Mouse (Mus musculus): Measurements from ENCODE around the gene Stk32c. TPM values are rescaled to one million over a fixed set of nuclear protein-coding genes. Genes with fewer than 3 reads are reported as not detected.

The Stk32c gene
- total and polyA plus RNA-seq, 3 experiments = 0.21 TPM; not detected in 2

DNA sequence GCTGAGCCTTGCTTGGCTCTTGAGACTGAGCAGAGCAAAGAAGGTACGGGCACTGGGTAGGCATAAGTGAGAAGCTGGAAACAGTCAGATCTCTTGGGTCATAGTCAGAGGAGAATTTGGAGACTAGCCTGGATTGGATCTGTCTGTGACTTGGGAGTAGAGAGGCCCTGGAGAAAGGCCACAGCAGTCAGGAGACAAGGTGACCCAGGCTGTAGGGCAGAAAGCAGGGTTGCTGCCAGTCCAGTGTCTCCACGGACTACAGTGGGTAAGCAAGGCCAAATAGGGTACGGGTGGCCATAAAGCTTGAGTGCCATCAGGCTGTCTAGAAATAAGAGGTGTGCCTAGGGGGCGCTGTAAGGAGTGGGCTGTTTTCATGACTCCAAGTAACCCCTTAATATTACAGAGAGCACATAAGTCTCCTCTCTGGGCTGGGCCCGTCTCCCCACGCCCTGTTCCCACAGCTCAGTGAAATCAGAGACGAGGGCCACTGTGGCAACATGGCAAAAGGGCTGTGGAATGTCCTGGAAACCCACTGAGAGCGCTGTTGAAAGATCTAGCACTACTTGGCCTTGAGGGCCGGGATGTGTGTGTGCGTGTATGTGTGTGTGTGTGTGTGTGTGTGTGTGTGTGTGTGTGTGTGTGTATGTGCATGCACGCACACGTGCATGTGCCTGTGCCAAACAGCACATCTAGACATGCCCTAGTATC lies 22.7 kb upstream of the Stk32c start:
- no peak overlapping the region for H3K9ac ChIP-seq (ENCODE audit: control insufficient read depth, low read depth, low read length, poor library complexity, severe bottlenecking)

DNA sequence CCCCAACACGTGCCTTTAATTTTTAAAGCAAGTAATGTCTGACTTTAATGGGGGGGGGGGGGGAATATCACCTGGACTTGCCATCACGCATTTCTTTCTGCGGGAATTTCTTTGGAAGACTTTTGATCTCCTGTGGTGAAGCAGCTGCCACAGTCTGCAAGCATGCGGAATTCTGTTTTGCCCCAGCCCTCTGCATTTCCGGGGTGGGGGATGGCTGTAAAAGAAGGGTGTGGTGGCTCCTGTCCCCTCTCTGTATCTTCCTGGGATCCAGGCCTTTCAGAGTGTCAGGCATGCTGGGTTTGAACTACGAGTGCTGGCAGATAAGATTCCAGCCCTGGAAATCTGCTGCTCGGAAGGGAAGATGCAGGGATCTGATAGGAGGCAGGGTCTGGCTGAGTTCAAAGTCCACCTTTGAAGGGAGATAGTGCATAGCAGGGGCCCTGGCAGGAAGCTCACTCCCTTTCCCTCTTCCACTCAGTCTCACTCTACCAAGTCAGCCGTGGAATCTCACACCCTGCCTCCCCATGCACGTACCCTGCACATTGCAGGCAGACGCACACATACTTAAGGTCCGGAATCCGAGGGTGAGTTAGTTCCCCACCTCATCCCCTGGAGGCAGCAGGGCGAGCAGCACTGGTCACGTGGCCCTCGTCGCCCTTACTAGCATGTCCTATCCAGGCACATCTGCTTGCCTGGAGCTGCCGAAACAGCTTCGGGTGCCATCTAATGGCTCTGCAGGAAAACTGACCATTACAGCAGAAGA lies 21.5 kb upstream of the Stk32c start:
- no peak overlapping the region for H3K27ac ChIP-seq (ENCODE audit: control insufficient read depth, low read depth, low read length)
- H3K9me3 ChIP-seq (replicated peaks; ENCODE audit: insufficient read depth, low read length) = no peaks in the 10 kb centered on the region
- H3K27me3 ChIP-seq (ENCODE audit: control insufficient read depth in 1 of 2, insufficient read depth in 2 of 2, low read length in 2 of 2) = no peaks in the 10 kb centered on the region
- peak; percentile 57 for DNase-seq (ENCODE audit: low read depth, low spot score)
- 0 out of 4 replicates have a peak, but pooled peaks cover 0 to 3% of the 10 kb centered on the region in 2 experiments for H3K36me3 ChIP-seq (ENCODE audit: control insufficient read depth in 1 of 2, insufficient read depth in 2 of 2, low read length in 2 of 2)
- peak overlapping the region; percentile 25 for H3K9ac ChIP-seq (ENCODE audit: control insufficient read depth, low read depth, low read length, poor library complexity, severe bottlenecking)
- H3K4me1 ChIP-seq (ENCODE audit: control insufficient read depth in 1 of 2, insufficient read depth in 2 of 2, low read length in 2 of 2) = peaks cover 1 to 7% of the 10 kb centered on the region in 2 experiments; a peak in 3 of 4 replicates
- no peaks in the 10 kb centered on the region for H3K79me2 ChIP-seq (ENCODE audit: control insufficient read depth, insufficient read depth, low read length, poor library complexity)
- peak overlapping the region; percentile 19 to 36; a peak in 3 of 4 replicates for H3K4me3 ChIP-seq (ENCODE audit: control insufficient read depth in 1 of 2, insufficient read depth in 1 of 2, low read depth in 2 of 2, low read length in 2 of 2)
- TF ChIP-seq USF2 (IDR thresholded peaks at IDR 0.05; ENCODE audit: borderline replicate concordance in 1 of 2, insufficient read depth in 1 of 2, low read depth in 1 of 2, low read length in 2 of 2) (peak in 1 of 2 experiments; percentile 56; a peak in 1 of 4 replicates), GABPA (IDR thresholded peaks at IDR 0.05; ENCODE audit: low read depth, low read length) (no peak), RAD21 (IDR thresholded peaks at IDR 0.05; ENCODE audit: low read depth, low read length) (no peak), NRF1 (IDR thresholded peaks at IDR 0.05; ENCODE audit: insufficient read depth, low read depth, low read length, poor library complexity, severe bottlenecking) (no peak), MAZ (IDR thresholded peaks at IDR 0.05; ENCODE audit: low read depth, low read length) (no peak), MAX (IDR thresholded peaks at IDR 0.05; ENCODE audit: low read length) (0 out of 2 replicates have a peak, but pooled peaks have one; percentile 41), HCFC1 (IDR thresholded peaks at IDR 0.05; ENCODE audit: low read depth, low read length) (no peak), ETS1 (IDR thresholded peaks at IDR 0.05; ENCODE audit: low read depth, low read length) (no peak), TAL1 (IDR thresholded peaks at IDR 0.05; ENCODE audit: low read length) (no peak), POLR2AphosphoS2 (IDR thresholded peaks at IDR 0.05; ENCODE audit: low read length) (no peak), CTCF (IDR thresholded peaks at IDR 0.05 in 2 of 3, conservative IDR thresholded peaks at IDR 0.05 in 1 of 3; ENCODE audit: control insufficient read depth in 1 of 3, insufficient read depth in 1 of 3, low read depth in 2 of 3, low read length in 3 of 3, poor library complexity in 1 of 3, severe bottlenecking in 1 of 3) (no peak), MEF2A (IDR thresholded peaks at IDR 0.05; ENCODE audit: extremely low read depth, insufficient replicate concordance, low read depth, low read length, poor library complexity, severe bottlenecking) (no peak), GATA1 (IDR thresholded peaks at IDR 0.05; ENCODE audit: low read depth, low read length) (peak; percentile 48), ELF1 (IDR thresholded peaks at IDR 0.05; ENCODE audit: low read depth, low read length) (no peak), MYB (IDR thresholded peaks at IDR 0.05; ENCODE audit: low read depth, low read length) (no peak), ZMIZ1 (IDR thresholded peaks at IDR 0.05; ENCODE audit: low read depth, low read length) (no peak), TBP (IDR thresholded peaks at IDR 0.05; ENCODE audit: low read depth, low read length) (no peak), SIN3A (IDR thresholded peaks at IDR 0.05; ENCODE audit: low read length) (no peak), CHD1 (IDR thresholded peaks at IDR 0.05; ENCODE audit: low read depth, low read length) (no peak), E2F4 (IDR thresholded peaks at IDR 0.05; ENCODE audit: borderline replicate concordance, low read depth, low read length) (no peak), SMC3 (IDR thresholded peaks at IDR 0.05; ENCODE audit: low read depth, low read length) (no peak), ZC3H11A (IDR thresholded peaks at IDR 0.05; ENCODE audit: low read depth, low read length) (no peak), MAFK (IDR thresholded peaks at IDR 0.05; ENCODE audit: borderline replicate concordance, low read depth, low read length) (no peak), MXI1 (IDR thresholded peaks at IDR 0.05; ENCODE audit: low read depth, low read length) (peak; percentile 19), UBTF (IDR thresholded peaks at IDR 0.05; ENCODE audit: borderline replicate concordance, insufficient read depth, low read depth, low read length) (no peak), NELFE (IDR thresholded peaks at IDR 0.05; ENCODE audit: low read depth, low read length) (no peak)

More for the DNA sequence above, 22.7 kb upstream of the Stk32c start:
- Histone ChIP-seq H3K4me1 (ENCODE audit: control insufficient read depth in 1 of 2, insufficient read depth in 2 of 2, low read length in 2 of 2) (peaks cover 2 to 7% of the 10 kb centered on the region in 2 experiments; a peak in 3 of 4 replicates), H3K27me3 (ENCODE audit: control insufficient read depth in 1 of 2, insufficient read depth in 2 of 2, low read length in 2 of 2) (no peaks in the 10 kb centered on the region), H3K36me3 (ENCODE audit: control insufficient read depth in 1 of 2, insufficient read depth in 2 of 2, low read length in 2 of 2) (0 out of 4 replicates have a peak, but pooled peaks cover 0 to 3% of the 10 kb centered on the region in 2 experiments), H3K27ac (ENCODE audit: control insufficient read depth, low read depth, low read length) (no peak overlapping the region), H3K79me2 (ENCODE audit: control insufficient read depth, insufficient read depth, low read length, poor library complexity) (no peaks in the 10 kb centered on the region), H3K4me3 (ENCODE audit: control insufficient read depth in 1 of 2, insufficient read depth in 1 of 2, low read depth in 2 of 2, low read length in 2 of 2) (no peak overlapping the region), H3K9me3 (replicated peaks; ENCODE audit: insufficient read depth, low read length) (no peaks in the 10 kb centered on the region)
- no peak for DNase-seq (ENCODE audit: low read depth, low spot score)
- TF ChIP-seq GABPA (IDR thresholded peaks at IDR 0.05; ENCODE audit: low read depth, low read length) = no peak
- no peak for TF ChIP-seq RCOR1 (IDR thresholded peaks at IDR 0.05; ENCODE audit: low read depth, low read length)
- TF ChIP-seq JUND (IDR thresholded peaks at IDR 0.05; ENCODE audit: low read depth, low read length) = no peak
- TF ChIP-seq MAFK (IDR thresholded peaks at IDR 0.05; ENCODE audit: borderline replicate concordance, low read depth, low read length) = no peak
- TF ChIP-seq MAZ (IDR thresholded peaks at IDR 0.05; ENCODE audit: low read depth, low read length) = no peak
- TF ChIP-seq MEF2A (IDR thresholded peaks at IDR 0.05; ENCODE audit: extremely low read depth, insufficient replicate concordance, low read depth, low read length, poor library complexity, severe bottlenecking) = no peak

Data from MEL (cell line).